Mouse (Mus musculus) gonadal fat pad, adult 2 months (tissue): Measurements from ENCODE around the gene Otor. TPM values are rescaled to one million over a fixed set of nuclear protein-coding genes. Genes with fewer than 3 reads are reported as not detected.

ENCODE experiments used
- DNase-seq: peaks from one replicate; pipeline ENCODE4 v3.0.0-alpha.2; 2012; ENCODE audit warnings: low read depth
- polyA plus RNA-seq: library from polyadenylated mRNA; depleted of rRNA; stranded (reverse); fragments of >200 nt; gene quantifications from 2 replicates; pipeline ENCODE4 v1.2.3, GENCODE M21; 2012; rRNA removed

Gene Otor
- not detected in 2 replicates for polyA plus RNA-seq

GRCm38 (mm10) chr2:143078198-143078851 lies at the start of gene Otor:
Gene Otor, plus strand, starts transcription at chr2:143078473.
- no peak for DNase-seq

DNA sequence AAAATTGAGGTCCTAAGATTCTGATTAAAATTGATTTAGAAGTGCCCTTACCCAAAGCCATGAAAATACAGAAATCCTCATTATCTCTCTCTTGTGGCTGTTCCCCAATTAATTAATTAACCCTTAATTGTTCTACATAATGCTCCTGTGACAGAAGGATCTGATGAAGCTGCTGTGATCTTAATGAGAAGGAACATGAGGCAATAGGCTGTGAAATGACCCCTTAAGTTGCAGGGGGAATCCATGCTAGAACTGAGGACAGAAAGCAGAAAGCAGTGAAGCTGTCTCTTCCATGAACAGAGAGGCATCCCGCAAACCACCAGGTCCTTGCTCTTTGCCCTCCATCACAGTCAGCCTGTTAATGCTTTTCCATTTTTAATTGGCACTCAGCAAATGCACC lies 47.0 kb upstream of the Otor start:
- no peak for DNase-seq

DNA sequence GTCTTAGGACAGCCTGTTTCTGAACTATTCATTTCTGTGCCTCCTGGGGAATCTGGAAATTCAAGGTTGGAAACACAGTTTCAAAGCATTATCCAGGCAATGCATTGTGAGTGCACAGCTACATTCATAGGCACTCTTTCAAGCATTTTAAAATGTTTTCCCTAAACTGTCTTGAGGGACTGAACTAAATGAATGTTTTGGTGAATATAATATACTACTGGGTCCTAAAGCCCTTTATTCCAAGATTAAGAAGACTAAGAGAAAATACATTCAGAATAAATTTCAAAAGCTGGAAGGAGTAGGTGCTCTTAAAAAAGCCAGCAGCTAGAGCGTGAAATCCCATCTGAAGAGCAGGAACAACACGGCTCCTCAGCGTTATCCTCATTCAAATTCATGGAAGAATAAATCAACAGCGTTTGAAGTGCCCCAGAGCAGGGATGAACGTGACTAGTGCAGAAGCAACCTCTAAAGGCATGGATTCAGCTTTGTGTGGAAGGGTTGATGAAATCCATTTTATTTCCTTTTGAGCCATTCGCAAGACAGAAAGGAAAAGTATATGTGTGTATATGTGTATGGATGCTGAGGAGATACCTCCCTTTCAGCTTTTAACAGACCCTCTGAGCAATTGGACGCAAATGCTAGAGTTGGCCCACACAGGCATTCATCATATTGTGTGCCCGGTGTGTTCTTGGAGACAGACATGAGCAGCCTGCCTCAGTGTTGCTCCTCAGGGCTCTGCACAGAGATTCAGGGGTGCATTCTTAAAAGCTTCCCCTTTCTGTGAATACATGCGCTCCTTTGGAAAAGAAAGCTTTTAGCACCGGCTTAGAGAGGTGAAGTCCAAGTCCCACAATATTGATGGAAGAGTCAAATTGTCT lies 45.7 kb upstream of the Otor start:
- DNase-seq = no peak

- no peak for DNase-seq
Measured at GRCm38 (mm10) chr2:143034350-143035085, 43.8 kb upstream of the Otor start.

DNA sequence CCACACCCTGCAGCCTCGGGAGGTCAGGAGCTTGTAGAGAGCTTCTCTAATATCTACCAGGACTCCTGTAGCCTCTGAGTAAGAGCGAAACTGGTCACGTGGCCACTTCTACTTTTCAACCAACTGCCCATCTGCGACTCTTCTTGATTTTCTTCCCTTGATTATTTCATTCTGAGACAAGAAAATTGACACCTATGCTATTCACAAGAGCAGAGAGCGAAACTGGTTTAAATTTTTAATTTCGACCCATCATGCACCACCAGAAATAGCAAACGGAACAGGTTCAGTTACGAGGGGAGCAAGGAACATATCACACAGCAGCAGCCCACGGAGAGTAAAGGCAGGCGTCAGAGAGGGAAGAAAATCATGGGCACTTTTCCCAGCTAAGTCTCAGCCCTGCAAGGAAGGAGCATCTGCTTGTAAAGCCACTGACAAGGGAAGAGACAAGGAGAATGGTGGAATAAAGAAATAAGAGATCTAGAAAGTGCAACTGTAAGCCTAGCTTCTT lies 43.1 kb upstream of the Otor start:
- DNase-seq = no peak

DNA sequence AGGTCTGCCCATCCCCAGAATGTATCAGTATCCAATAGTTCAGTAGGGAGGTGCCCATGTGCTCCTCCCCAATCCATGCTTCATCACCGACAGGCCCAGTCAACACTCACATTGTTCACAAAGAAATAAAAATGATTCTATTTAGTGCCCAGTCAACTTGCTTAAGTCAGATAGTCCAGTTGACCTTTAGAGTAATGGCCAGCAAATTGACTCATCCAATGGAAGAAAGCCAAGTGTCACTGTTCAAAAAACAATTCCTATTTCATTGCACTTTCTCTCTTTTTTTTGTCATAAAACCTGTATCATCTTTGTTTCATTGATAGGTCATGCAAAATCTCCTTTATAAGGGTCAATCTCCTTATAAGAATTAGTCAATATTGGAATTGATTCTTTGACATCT lies 36.7 kb upstream of the Otor start:
- no peak for DNase-seq

DNA sequence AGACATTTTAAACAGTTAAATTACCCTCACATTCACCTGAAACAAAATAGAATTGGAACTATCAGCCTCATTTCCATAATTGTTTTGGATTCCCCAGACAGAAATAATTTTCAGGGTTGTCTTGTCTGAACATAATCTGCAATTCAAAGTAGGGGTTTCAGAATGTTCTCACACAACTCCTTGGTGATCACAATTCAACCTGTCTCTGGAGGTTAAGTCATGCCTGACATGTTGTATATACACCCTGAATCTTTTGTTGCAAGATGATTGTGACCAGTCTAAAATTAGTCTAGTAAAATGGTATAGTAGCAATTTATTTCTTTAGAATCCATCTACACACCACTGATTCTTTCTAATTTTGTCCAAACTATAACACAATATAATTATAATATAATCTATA lies 23.0 kb upstream of the Otor start:
- no peak for DNase-seq

DNA sequence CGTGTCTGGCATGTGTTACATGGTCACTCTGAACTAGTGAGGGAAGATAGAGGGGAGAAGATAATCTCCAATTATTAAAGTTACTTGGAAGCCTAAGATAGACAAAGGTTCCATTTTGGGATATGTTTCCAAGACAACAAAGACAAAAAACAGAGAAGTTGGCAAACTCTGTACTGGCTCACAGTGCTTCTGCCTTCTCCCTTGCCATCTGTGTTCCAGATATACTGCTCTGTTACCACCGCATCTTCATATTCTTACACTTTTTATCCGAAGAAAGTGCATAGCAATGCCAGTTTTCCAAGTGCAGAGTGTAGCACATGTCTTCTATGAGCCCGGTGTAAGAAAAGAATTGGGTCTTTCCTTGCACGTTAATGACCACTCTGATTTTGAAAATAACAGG lies 21.5 kb upstream of the Otor start:
- DNase-seq = no peak

GRCm38 (mm10) chr2:143062432-143062811 lies 15.9 kb upstream of the Otor start:
- DNase-seq = no peak

DNA sequence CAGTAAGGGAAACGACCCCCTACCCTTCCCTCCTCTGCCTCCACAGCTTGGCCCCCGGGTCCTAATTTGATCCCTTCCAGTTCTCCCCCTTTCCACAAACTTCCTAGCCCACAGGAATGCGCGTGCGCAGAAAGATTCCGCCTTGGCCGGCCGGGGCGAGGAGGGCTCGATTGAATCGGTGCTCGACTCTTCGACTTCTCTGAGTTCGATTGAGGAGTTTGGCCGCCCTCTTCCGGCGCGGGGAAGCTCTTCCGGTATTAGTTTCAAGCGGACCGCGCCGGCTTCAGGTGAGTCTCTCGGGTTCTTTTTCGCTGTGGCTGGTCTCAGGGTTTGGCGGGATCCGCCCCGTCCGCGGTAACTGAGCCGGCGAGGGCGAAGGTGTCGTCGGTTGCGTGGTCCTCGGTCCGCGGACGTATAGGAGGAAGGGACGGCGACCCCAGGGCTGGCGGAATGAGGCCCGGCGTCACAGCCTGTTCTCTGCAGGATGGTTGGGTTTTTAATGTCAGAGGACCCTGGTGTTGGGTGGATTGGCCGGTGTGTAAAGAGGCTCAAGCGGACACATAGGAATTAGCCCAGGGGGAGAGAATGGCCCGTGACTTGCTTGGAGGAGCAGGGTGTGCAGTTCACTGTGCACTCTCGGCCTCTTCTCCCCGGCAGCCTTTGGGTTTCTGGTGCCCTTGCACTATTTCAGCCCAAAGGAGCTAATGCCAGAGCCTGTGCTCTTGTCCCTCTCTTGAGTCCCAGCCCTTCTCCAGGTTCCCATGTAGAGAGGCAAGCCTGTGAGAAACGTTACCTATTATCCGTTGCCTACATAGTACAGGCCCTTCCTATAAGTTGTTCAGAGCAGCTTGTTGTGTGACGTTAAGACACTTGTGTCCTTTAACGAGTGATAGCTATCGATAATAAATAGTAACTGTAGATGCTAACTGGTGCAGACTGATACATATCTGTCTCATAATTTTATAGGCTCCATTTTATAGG lies 15.2 kb upstream of the Otor start, which contains the start of gene Snrpb2:
TSS of gene Snrpb2 (plus strand) at position 228 of the 981 bp plus-strand sequence.
- DNase-seq = no peak

DNA sequence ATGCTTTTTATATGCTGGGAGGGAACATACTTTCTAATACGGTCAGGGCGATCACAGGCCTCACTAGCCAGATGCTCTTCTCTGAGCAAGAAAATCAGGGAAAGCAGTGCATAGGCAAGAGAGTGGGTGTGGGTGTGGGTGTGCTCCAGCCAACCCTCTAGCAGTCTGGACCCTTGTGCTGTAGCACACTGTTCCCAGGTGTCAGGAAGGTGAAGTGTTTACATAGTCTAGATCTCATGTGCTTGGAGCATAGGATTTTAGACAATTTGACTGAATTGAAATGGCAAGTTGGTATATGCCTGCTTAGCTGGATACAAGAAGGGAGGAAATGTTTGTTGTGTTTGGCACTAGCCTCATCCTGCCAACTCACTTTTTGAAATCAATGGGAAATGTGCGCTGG lies 12.4 kb upstream of the Otor start:
- DNase-seq = no peak

DNA sequence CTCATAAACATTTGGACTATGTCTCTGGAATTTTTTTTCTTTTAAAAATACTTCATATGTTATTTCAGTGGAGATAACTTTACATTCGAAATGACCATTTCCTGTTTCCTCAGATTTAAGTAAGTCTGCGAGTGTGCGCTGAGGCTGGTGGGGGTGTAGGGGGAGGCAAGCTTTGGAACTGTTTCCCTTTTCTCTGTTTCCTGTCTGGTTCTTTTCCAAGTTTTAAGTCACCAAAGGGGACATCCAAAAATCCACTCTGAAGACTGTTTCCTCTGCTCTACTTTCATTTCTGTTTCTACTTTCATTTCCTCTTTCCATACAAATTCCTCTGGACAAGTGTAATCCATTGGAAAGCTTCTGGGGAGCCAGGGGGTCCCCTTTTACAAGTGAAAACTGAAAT lies 3.4 kb downstream of the Otor start:
- DNase-seq = no peak

GRCm38 (mm10) chr2:143084852-143085397 lies 6.7 kb downstream of the Otor start:
- DNase-seq = no peak

- DNase-seq = no peak
Measured at GRCm38 (mm10) chr2:143089866-143090265, 11.6 kb downstream of the Otor start.

- no peak for DNase-seq
Measured at GRCm38 (mm10) chr2:143093726-143094125, 15.5 kb downstream of the Otor start.

GRCm38 (mm10) chr2:143094761-143095160 lies 16.5 kb downstream of the Otor start:
- no peak for DNase-seq

DNA sequence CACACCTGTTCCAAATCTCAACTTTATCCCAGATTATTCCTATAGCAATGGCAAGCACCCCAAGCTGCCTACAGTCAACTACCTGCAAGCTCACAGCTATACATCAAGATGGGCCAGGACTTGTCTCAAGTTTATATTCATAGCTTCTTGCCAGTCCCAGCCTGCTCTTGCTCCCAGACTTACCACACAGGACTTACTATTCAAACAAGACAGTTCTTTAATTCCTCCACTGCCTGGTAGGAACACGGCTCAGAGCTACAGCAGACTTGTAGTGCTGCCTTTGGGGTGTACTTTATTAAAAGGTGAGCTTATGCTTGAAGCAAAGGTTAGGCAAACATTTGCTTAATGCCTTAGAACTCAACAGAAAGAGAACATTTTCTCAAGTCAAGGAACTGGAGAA lies 18.9 kb downstream of the Otor start:
- DNase-seq = no peak

GRCm38 (mm10) chr2:143113859-143114258 lies 35.6 kb downstream of the Otor start:
- DNase-seq = no peak

GRCm38 (mm10) chr2:143114716-143115115 lies 36.4 kb downstream of the Otor start:
- no peak for DNase-seq

DNA sequence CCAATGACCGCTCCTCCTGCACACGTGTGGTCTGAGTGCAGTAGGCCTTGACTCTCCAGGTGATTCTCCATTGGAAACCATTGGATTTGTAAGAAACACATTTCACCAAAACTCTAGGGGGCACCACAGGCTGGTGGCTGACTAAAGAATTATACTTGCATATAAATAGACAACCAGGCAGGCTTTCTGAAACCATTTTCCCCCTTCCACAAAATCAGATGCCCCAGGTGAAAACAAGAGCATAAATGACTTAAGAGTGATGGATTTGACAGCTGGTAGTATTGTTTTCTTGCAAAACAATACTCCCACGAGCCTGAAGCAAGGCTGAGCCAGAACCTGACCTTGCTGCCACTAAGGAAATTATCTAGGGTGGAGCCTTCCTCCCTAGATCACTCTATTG lies 39.2 kb downstream of the Otor start:
- no peak for DNase-seq

DNA sequence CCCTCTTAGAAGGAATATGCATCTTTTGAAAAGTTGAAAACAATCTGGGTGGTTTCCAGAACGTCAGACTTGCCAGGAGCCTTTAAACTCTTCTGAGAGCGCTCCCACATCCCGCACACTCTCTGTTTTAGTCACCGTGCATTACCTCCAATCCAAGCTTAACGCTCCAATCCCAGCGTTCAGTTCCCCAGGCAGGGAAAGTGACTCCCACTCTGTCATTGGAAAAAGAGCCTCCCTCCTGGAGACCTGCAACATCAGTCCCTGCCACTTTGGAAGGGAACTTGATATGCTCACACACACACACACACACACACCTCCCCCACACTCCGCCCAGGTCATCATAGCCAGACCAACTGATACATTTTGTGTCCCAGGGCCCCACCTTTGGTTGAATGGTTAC lies 39.9 kb downstream of the Otor start:
- no peak for DNase-seq
